In genomic region chr8:10960277-10960819, GRCm38 (mm10) we compare ENCODE assay signal across 10 mouse cellular contexts. TPM values are rescaled to one million over a fixed set of nuclear protein-coding genes. Genes with fewer than 3 reads are reported as not detected.
DNase-seq lines count a peak whose midpoint lies in the region; ATAC-seq and TF ChIP-seq lines count a peak whose summit lies in the region.
"Had no signal": no experiment of that assay in that cellular context is flagged by ENCODE, and none has a peak within 500 bp of the region (broad histone marks: within the 10 kb centered on the region; RNA-seq: fewer than 3 reads in every experiment).

No protein-coding gene starts in this region.

- 19% methylated on average over 15 of the region's 15 CpGs for WGBS in heart, embryonic 11.5 days (ENCODE audit: insufficient replicate concordance)
- 19% methylated on average over 15 of the region's 15 CpGs for WGBS in embryonic facial prominence, embryonic 15.5 days
- 31% methylated on average over 15 of the region's 15 CpGs for WGBS in limb, embryonic 11.5 days

- peaks cover 62% of the 10 kb centered on the region for H3K4me1 ChIP-seq in heart, embryonic 11.5 days (ENCODE audit: control insufficient read depth, insufficient read depth, low read length)
- peaks cover 27% of the 10 kb centered on the region for H3K4me1 ChIP-seq in E14TG2a.4 (replicated peaks; ENCODE audit: low read depth, low read length)
- peaks cover 37% of the 10 kb centered on the region for H3K4me1 ChIP-seq in embryonic facial prominence, embryonic 15.5 days
- H3K4me1 ChIP-seq in limb, embryonic 11.5 days (ENCODE audit: control insufficient read depth, insufficient read depth, low read length) = peaks cover 45% of the 10 kb centered on the region

- H3K9me3 ChIP-seq in heart, embryonic 11.5 days (replicated peaks; ENCODE audit: control insufficient read depth, low read length) = no peaks in the 10 kb centered on the region
- no peaks in the 10 kb centered on the region for H3K9me3 ChIP-seq in E14TG2a.4 (ENCODE audit: low read length)
- H3K9me3 ChIP-seq in embryonic facial prominence, embryonic 15.5 days (replicated peaks) = no peaks in the 10 kb centered on the region
- H3K9me3 ChIP-seq in limb, embryonic 11.5 days (ENCODE audit: control insufficient read depth, low read length) = no peaks in the 10 kb centered on the region
- H3K9me3 ChIP-seq: G1E had no signal

- H3K27me3 ChIP-seq in heart, embryonic 11.5 days (ENCODE audit: control insufficient read depth, insufficient read depth, low read length) = no peaks in the 10 kb centered on the region
- peaks cover 36% of the 10 kb centered on the region for H3K27me3 ChIP-seq in E14TG2a.4 (ENCODE audit: insufficient read depth, low read length)
- 0 out of 2 replicates have a peak, but pooled peaks cover 3% of the 10 kb centered on the region for H3K27me3 ChIP-seq in embryonic facial prominence, embryonic 15.5 days
- no peaks in the 10 kb centered on the region for H3K27me3 ChIP-seq in limb, embryonic 11.5 days (ENCODE audit: control insufficient read depth, insufficient read depth, low read length)

- ATAC-seq in heart, embryonic 11.5 days (replicated peaks; ENCODE audit: insufficient number of reproducible peaks, low FRiP score, low TSS enrichment) = no peak
- no peak for ATAC-seq in embryonic facial prominence, embryonic 15.5 days (ENCODE audit: insufficient number of reproducible peaks, low FRiP score, low TSS enrichment, low read depth)
- no peak for ATAC-seq in limb, embryonic 11.5 days (ENCODE audit: insufficient number of reproducible peaks, low FRiP score, low TSS enrichment, low read depth)

- peak overlapping the region; percentile 34 for H3K9ac ChIP-seq in heart, embryonic 11.5 days (ENCODE audit: low read depth, low read length)
- H3K9ac ChIP-seq in embryonic facial prominence, embryonic 15.5 days = no peak overlapping the region
- H3K9ac ChIP-seq in limb, embryonic 11.5 days (ENCODE audit: low read length) = no peak overlapping the region

- no peak for TF ChIP-seq CTCF in E14TG2a.4 (conservative IDR thresholded peaks at IDR 0.05; ENCODE audit: low read length)

- H3K36me3 ChIP-seq in heart, embryonic 11.5 days (ENCODE audit: control insufficient read depth, insufficient read depth, low read length) = no peaks in the 10 kb centered on the region
- H3K36me3 ChIP-seq in E14TG2a.4 (ENCODE audit: insufficient read depth, low read length) = no peaks in the 10 kb centered on the region
- H3K36me3 ChIP-seq in embryonic facial prominence, embryonic 15.5 days = no peaks in the 10 kb centered on the region
- H3K36me3 ChIP-seq in limb, embryonic 11.5 days (ENCODE audit: control insufficient read depth, insufficient read depth, low read length) = no peaks in the 10 kb centered on the region
- H3K36me3 ChIP-seq: G1E had no signal

- DNase-seq in heart, postnatal 14 days = no peak
- DNase-seq in limb, embryonic 11.5 days (ENCODE audit: low spot score) = peak; percentile 48
- DNase-seq in spleen, postnatal 14 days (ENCODE audit: low spot score in 2 of 2) = no peak
- no peak for DNase-seq in ovary, postnatal 36 days (ENCODE audit: low spot score)
- no peak for DNase-seq in testis, postnatal 14 days (ENCODE audit: low spot score)

- intact Hi-C loops in heart, postnatal 14 days (cut with DNase I) = loop anchor here (5.0 kb wide), 1 partner anchor 42 kb away; no protein-coding TSS in a partner anchor

- peak overlapping the region; percentile 37; the same call in 1 of the 2 replicates for H3K27ac ChIP-seq in heart, embryonic 11.5 days (ENCODE audit: low read depth, low read length)
- H3K27ac ChIP-seq in embryonic facial prominence, embryonic 15.5 days (replicated peaks) = no peak overlapping the region
- H3K27ac ChIP-seq in limb, embryonic 11.5 days (replicated peaks; ENCODE audit: low read depth, low read length) = peak overlapping the region; percentile 31

- H3K4me3 ChIP-seq in heart, embryonic 11.5 days (ENCODE audit: low read depth, low read length) = no peak overlapping the region
- peak overlapping the region; percentile 43; the same call in 1 of the 2 replicates for H3K4me3 ChIP-seq in E14TG2a.4 (replicated peaks; ENCODE audit: low read length)
- H3K4me3 ChIP-seq in embryonic facial prominence, embryonic 15.5 days (replicated peaks) = no peak overlapping the region
- no peak overlapping the region for H3K4me3 ChIP-seq in limb, embryonic 11.5 days (ENCODE audit: low read depth, low read length)
- H3K4me3 ChIP-seq: myocyte had no signal

- H3K4me2 ChIP-seq in heart, embryonic 11.5 days = peak overlapping the region; percentile 48
- H3K4me2 ChIP-seq in embryonic facial prominence, embryonic 15.5 days (replicated peaks) = peak overlapping the region; percentile 27
- H3K4me2 ChIP-seq in limb, embryonic 11.5 days (ENCODE audit: low read depth, severe bottlenecking) = no peak overlapping the region; the same call in 1 of the 2 replicates

RNA-seq across cellular contexts. Expression of gene Irs2, which starts 47.9 kb away (rescaled TPM):
- polyA plus RNA-seq in heart, embryonic 11.5 days (2014; fragmentation: Nextera tagmentation; extraction: Ambion mirVana) = 4.4 and 5.0 TPM in 2 replicates
- total RNA-seq in heart, postnatal 14 days (2021) = 10 to 100 TPM; 14.6 to 31.6 TPM
- polyA plus RNA-seq in embryonic facial prominence, embryonic 15.5 days (2015; fragmentation: Nextera tagmentation; extraction: Ambion mirVana) = 7.4 and 7.9 TPM in 2 replicates
- 8.3 and 9.3 TPM in 2 replicates for polyA plus RNA-seq in limb, embryonic 11.5 days (2014; fragmentation: Nextera tagmentation; extraction: Ambion mirVana)
